Mouse (Mus musculus) olfactory bulb, adult 2 months (tissue): ENCODE results near the gene Ddx43. TPM values are rescaled to one million over a fixed set of nuclear protein-coding genes. Genes with fewer than 3 reads are reported as not detected.
A peak's percentile ranks its signal among the peaks of the same experiment; 100 is the strongest.

Source experiments
- H3K27ac ChIP-seq: fragments of 200-500 bp; 2 replicates; pipeline ENCODE4 v1.5.1; 2012; ENCODE audit warnings: low read depth, low read length; ENCODE audit not compliant: insufficient read depth
- H3K4me1 ChIP-seq: fragments of 200-500 bp; 2 replicates; pipeline ENCODE4 v1.6.1; 2012; ENCODE audit warnings: low read length; ENCODE audit not compliant: control insufficient read depth, insufficient read depth
- H3K4me3 ChIP-seq: fragments of 200-500 bp; 2 replicates; pipeline ENCODE4 v1.5.1; 2012; ENCODE audit warnings: mild to moderate bottlenecking, low read depth, low read length, moderate library complexity; ENCODE audit not compliant: insufficient read depth
- CTCF ChIP-seq: fragments of 200-500 bp; IDR thresholded peaks from 2 replicates; pipeline ENCODE4 v1.5.1; 2012; ENCODE audit warnings: low read depth, mild to moderate bottlenecking, low read length, moderate library complexity; ENCODE audit not compliant: insufficient read depth
- POLR2A ChIP-seq: fragments of 200-500 bp; IDR thresholded peaks from 2 replicates; pipeline ENCODE4 v1.6.1; 2012; ENCODE audit warnings: mild to moderate bottlenecking, low read depth, low read length, moderate library complexity; ENCODE audit not compliant: insufficient read depth
- WGBS: fragments of 180-500 bp; shearing (Covaris S2); methylation state at CpG from one replicate; pipeline ENCODE4 v1.1.7; 2018; 5-methylcytosine and 5-hydroxymethylcytosine counted together
- polyA plus RNA-seq: library from polyadenylated mRNA; stranded (reverse); fragments of >200 nt; gene quantifications from 2 replicates; pipeline ENCODE4 v1.2.4, GENCODE M21; 2012; ENCODE audit warnings: low replicate concordance; ENCODE audit not compliant: missing spikeins, insufficient read depth, insufficient read length

Ddx43 gene
- polyA plus RNA-seq, 1 experiment, result not detected

GRCm38 (mm10) chr9:78428870-78429432 is 33.4 kb downstream of the Ddx43 start:
- H3K4me1 ChIP-seq, result peaks cover 4% of the 10 kb centered on the region
- no peak overlapping the region for H3K27ac ChIP-seq
- 88% methylated on average over 4 of the region's 4 CpGs for WGBS
- no peak for TF ChIP-seq CTCF
- TF ChIP-seq POLR2A, result no peak
- no peak overlapping the region for H3K4me3 ChIP-seq

- Histone ChIP-seq H3K4me1 (peaks cover 4% of the 10 kb centered on the region), H3K27ac (no peak overlapping the region), H3K4me3 (no peak overlapping the region)
- TF ChIP-seq CTCF (no peak), POLR2A (no peak)
- WGBS, result 59% methylated on average over 2 of the region's 2 CpGs
These were observed 34.0 kb downstream of the Ddx43 start for GRCm38 (mm10) chr9:78429551-78429950.

- Histone ChIP-seq H3K4me1 (peaks cover 4% of the 10 kb centered on the region), H3K4me3 (no peak overlapping the region), H3K27ac (no peak overlapping the region)
- TF ChIP-seq CTCF, result no peak
- no peak for TF ChIP-seq POLR2A
- 83% methylated on average over 6 of the region's 6 CpGs for WGBS
These were observed 34.9 kb downstream of the Ddx43 start for GRCm38 (mm10) chr9:78430486-78430885.

GRCm38 (mm10) chr9:78432471-78432870 is 36.9 kb downstream of the Ddx43 start:
- Histone ChIP-seq H3K27ac (no peak overlapping the region), H3K4me1 (peaks cover 2% of the 10 kb centered on the region), H3K4me3 (no peak overlapping the region)
- TF ChIP-seq POLR2A, result no peak
- no peak for TF ChIP-seq CTCF
- WGBS, result 92% methylated on average over 5 of the region's 5 CpGs

- H3K4me3 ChIP-seq, result no peak overlapping the region
- 71% methylated on average over 5 of the region's 5 CpGs for WGBS
- no peak for TF ChIP-seq POLR2A
- TF ChIP-seq CTCF, result no peak
These were observed 43.8 kb downstream of the Ddx43 start for GRCm38 (mm10) chr9:78439426-78439825.

GRCm38 (mm10) chr9:78442237-78442578 is 46.6 kb downstream of the Ddx43 start:
- TF ChIP-seq POLR2A (no peak), CTCF (no peak)
- no peak overlapping the region for H3K27ac ChIP-seq
- H3K4me1 ChIP-seq, result peaks cover 9% of the 10 kb centered on the region
- peak overlapping the region; percentile 31 for H3K4me3 ChIP-seq
- WGBS, result 4% methylated on average over 9 of the region's 9 CpGs

More at GRCm38 (mm10) chr9:78439426-78439825, 43.8 kb downstream of the Ddx43 start:
- H3K4me1 ChIP-seq, result peaks cover 9% of the 10 kb centered on the region
- H3K27ac ChIP-seq, result no peak overlapping the region

GRCm38 (mm10) chr9:78442579-78443392 is 47.2 kb downstream of the Ddx43 start, which contains the start of gene Cgas:
Gene Cgas, minus strand, starts transcription at chr9:78443237.
- peak within 1 kb of the TSS; percentile 31 for H3K4me3 ChIP-seq
- under 1% methylated on average over 81 of the region's 81 CpGs for WGBS
- TF ChIP-seq POLR2A (no peak), CTCF (no peak)

GRCm38 (mm10) chr9:78447606-78447972 is 52.0 kb downstream of the Ddx43 start:
- TF ChIP-seq POLR2A, result no peak
- no peak for TF ChIP-seq CTCF
- Histone ChIP-seq H3K27ac (no peak overlapping the region; the same call in 1 of the 2 replicates), H3K4me1 (peaks cover 9% of the 10 kb centered on the region), H3K4me3 (peak overlapping the region; percentile 69)
- WGBS, result 22% methylated on average over 9 of the region's 9 CpGs

More at GRCm38 (mm10) chr9:78442579-78443392, 47.2 kb downstream of the Ddx43 start, which contains the start of gene Cgas:
- H3K27ac ChIP-seq, result no peak within 1 kb of the TSS
- H3K4me1 ChIP-seq, result peaks cover 9% of the 10 kb centered on the region

- no peak for TF ChIP-seq CTCF
- TF ChIP-seq POLR2A, result peak; percentile 60
- peak within 1 kb of the TSS; percentile 69 for H3K4me3 ChIP-seq
- H3K27ac ChIP-seq, result peak within 1 kb of the TSS; percentile 83
- WGBS, result under 1% methylated on average over 96 of the region's 96 CpGs
- peaks cover 3% of the 10 kb centered on the region; the same call in 1 of the 2 replicates for H3K4me1 ChIP-seq
These were observed 52.6 kb downstream of the Ddx43 start, which contains the start of the genes Mto1 and Gm17324 for GRCm38 (mm10) chr9:78447973-78448873. Gene Mto1, plus strand, starts transcription at chr9:78448208. Gene Gm17324, minus strand, starts transcription at chr9:78448786.
